Mouse (Mus musculus): ENCODE measurements around the gene 2210011C24Rik. TPM values are rescaled to one million over a fixed set of nuclear protein-coding genes. Genes with fewer than 3 reads are reported as not detected.
"Not testable (repeated sequence)": the region's sequence is repeated elsewhere in the genome, so short reads cannot be mapped to it uniquely, and the experiment has no call there.

Gene 2210011C24Rik
- total RNA-seq, 2 experiments from 2014 or later = 0.62 to 1.4 TPM

DNA sequence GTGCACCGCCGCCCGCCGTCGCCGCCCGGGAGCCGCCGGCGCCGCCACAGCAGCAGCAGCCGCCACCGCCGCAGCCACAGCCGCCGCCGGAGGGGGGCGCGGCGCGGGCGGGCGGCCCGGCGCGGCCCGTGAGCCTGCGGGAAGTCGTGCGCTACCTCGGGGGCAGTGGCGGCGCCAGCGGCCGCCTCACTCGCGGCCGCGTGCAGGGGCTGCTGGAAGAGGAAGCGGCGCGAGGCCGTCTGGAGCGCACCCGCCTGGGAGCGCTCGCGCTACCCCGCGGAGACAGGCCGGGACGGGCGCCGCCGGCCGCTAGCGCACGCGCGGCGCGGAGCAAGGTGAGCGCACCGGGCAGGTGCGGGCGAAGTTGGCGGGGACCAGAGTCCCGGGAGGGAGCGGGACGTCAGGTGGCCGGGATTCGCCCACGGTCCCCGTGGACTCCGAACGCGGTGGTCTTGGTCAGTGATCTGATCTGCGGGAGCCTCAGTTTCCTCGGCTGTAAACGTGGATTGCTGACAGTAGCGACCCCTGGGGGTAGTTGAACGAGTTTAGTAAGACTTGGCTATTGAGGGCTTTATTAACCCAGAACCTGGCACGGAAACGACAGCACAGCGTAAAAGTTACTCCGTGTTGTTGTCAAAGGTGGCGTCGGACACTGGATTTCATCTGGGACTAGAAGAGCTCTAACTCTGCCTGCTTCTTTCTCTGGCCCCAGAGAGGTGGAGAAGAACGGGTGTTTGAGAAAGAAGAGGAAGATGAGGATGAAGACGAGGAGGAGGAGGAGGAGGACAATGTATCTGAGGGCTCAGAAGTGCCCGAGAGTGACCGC is 13.5 kb downstream of the 2210011C24Rik start:
- intact Hi-C loops (cut with DNase I) = loop anchor here (5.0 kb wide), 1 partner anchor 41 kb away; the partner anchor contains the start of genes Asf1b and Gm10644

DNA sequence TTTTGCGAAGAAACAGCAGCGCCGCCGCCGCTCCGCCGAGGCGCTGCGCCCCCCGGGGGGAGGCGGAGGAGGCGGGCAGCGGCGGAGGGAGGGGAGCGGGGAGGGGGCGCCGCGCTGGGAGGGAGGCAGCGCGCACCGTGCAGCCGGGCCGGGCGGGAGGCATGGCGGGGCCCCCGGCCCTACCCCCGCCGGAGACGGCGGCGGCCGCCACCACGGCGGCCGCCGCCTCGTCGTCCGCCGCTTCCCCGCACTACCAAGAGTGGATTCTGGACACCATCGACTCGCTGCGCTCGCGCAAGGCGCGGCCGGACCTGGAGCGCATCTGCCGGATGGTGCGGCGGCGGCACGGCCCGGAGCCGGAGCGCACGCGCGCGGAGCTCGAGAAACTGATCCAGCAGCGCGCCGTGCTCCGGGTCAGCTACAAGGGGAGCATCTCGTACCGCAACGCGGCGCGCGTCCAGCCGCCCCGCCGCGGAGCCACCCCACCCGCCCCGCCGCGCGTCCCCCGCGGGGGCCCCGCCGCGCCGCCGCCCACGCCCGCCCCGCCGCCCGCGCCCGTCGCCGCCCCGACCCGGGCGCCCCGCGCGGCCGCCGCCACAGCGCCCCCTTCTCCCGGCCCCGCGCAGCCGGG is 14.3 kb downstream of the 2210011C24Rik start, which contains the start of gene Samd1:
Gene Samd1 (plus strand): TSS at position 162 of the 631 bp plus-strand sequence.
- intact Hi-C loops (cut with DNase I) = loop anchor here (2.0 to 5.0 kb wide), 2 partner anchors 25 to 40 kb away; partner anchors contain the start of genes Asf1b, Gm10644 and Prkaca
- DNase-seq = peak; percentile 56 to 66

More for the DNA sequence above, 13.5 kb downstream of the 2210011C24Rik start:
- DNase-seq = peak; percentile 57 to 68

DNA sequence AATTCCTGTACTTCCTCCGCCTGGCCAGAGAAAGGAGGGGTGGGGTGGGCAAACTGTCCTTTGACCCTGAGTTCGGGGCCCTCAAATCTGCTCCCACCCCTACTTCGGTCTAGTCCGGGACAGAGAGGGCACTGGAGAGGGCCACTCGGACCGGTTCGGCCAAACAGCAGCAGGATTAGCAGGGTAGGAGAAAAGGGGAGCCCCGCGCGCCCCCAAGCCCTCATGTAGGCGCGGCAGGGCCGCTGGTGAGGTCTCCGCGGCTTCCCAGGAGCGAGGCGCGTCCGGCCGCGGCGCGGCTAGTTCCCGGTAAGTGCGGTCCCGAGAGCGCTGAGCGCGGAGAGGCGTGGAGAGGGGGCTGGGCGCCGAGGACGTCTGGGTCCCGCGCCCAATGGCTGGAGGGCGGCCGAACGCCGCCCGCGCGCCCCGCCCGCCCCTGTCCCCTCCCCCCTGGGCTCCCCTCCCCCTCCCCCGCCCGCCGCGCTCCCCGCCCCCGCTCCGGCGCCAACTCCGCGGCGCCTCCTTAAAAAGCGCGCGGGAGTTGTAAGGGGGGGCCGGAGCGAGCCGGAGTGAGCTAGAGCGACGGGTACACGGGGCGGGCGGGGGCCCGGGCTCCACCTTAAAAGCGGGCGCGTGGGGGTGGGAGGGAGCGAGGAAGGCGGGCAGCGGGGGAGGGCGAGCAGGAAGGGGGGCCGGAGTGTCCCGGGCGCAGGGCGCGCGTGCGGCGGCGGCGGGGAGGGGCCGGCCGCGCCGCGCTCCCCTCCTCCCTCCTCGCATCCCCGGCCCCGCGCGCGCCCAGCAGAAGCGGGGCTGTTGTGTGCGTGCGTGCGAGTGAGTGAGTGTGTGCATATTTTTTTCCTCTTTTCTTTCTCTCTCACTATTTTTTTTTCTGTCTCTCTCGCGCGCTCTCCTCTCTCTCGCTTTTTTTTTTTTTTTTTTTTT is 15.1 kb downstream of the 2210011C24Rik start:
- intact Hi-C loops (cut with DNase I) = loop anchor here (2.0 to 5.0 kb wide), 2 partner anchors 24 to 40 kb away; partner anchors contain the start of genes Asf1b, Gm10644 and Prkaca
- DNase-seq = peak; percentile 89 to 93

DNA sequence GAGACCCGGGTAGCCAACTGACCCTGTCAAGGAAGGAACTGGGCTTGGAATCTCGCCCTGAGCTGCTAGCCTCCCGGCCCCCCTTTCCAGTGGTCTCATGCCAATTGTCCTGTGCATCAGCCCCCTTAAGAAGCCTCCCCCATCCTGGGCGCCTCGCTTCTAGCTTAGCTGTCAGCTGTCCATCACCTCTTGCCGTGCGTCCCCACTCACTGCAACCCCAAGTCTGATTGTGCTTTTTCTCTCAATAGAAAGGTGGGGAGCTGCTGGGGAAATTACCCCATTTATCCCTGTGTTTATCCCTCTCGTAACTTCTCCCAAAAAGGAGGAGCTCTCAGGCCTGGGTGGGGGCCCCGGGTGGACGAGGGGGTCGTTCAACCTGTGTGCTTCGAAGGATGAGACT is 16.0 kb downstream of the 2210011C24Rik start:
- peak in 1 of 2 experiments; percentile 34 for DNase-seq
- intact Hi-C loops (cut with DNase I) = loop anchor here (2.0 to 5.0 kb wide), 2 partner anchors 23 to 39 kb away; partner anchors contain the start of genes Asf1b, Gm10644 and Prkaca

DNA sequence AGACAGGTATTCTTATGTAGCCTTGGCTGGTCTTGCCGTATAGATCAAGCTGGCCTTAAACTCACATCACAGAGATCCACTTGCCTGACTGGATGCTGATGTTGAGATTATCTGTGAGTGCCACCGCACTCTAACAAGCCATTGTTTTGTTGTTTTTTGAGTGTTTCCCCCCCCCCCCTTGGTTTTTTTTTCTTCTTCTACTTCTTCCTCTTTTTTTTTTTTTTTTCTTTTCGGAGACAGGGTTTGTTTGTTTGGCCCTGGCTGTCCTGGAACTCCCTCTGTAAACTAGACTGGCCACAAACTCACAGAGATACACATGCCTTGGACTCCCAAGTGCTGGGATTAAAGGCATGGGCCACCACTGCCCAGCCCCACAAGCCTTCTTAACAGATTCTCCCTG is 17.9 kb downstream of the 2210011C24Rik start:
- no peak for DNase-seq
- intact Hi-C loops (cut with DNase I) = no loop called here

DNA sequence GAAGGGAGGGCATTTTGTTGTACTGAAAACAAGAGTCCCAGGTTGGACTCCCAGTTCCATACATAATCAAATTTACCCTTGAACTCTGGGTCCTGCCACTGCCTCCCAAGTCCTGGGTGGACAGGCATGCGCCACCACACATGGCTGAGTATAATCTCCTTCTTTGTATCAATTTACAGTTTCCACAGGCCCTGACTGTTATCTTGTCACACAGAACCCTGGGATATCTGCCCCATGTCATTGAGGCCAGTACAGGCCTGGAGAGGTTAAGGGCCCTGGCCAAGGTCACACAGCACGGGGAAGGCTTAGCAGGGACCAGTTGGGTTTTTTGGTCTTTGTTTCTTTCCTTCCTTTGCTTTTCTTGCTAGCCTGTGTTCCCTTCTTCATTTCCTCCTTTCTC is 19.5 kb downstream of the 2210011C24Rik start:
- intact Hi-C loops (cut with DNase I) = no loop called here
- DNase-seq = no peak

DNA sequence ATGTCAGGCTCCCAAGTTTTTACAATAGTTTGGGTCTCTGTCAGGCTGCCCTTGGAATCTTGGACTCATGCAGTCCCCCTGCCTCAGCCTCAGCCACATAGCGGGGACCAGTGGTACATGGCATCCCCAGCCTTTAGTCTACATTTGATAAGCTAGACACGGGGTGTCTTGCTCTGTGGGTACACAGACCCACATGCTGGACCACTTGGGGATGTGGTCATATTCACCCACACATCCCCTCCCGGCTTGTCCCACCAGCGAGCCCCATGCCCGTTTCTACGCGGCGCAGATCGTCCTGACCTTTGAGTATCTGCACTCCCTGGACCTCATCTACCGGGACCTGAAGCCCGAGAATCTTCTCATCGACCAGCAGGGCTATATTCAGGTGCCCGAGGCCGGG is 21.8 kb downstream of the 2210011C24Rik start:
- DNase-seq = no peak
- intact Hi-C loops (cut with DNase I) = no loop called here

DNA sequence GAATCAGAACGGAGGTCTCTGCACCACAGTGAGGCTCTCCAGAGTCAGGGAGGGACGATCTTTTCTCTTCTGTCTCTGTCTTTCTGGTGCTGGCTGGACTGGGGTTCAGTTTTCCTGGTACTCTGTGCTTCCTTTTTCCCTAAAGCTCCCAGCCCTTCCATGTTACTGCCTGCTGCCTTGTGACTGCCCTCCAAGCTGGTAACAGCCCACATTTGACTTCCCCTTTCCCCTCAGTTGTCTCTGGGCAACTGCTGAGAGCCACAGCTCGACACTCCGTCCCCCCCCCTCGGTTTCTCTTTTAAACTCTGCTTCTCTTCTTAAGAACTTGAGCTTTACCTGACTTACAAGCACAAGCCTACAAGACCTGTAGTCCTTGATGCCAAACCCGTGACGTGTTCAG is 22.7 kb downstream of the 2210011C24Rik start:
- intact Hi-C loops (cut with DNase I) = no loop called here
- DNase-seq = no peak

DNA sequence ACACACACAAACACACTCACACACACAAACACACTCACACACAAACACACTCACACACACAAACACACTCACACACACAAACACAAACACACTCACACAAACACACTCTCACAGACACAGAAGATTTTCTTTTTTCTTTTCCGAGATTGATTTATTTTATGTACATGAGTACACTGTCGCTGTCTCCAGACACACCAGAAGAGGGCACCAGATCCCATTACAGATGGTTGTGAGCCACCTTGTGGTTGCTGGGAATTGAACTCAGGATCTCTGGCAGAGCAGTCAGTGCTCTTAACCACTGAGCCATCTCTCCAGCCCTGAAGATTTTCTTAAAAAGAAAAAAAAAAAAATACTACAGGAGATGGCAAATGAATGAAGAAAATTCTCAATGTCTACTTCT is 28.7 kb downstream of the 2210011C24Rik start:
- DNase-seq; intact Hi-C loops (cut with DNase I): not testable (repeated sequence)

DNA sequence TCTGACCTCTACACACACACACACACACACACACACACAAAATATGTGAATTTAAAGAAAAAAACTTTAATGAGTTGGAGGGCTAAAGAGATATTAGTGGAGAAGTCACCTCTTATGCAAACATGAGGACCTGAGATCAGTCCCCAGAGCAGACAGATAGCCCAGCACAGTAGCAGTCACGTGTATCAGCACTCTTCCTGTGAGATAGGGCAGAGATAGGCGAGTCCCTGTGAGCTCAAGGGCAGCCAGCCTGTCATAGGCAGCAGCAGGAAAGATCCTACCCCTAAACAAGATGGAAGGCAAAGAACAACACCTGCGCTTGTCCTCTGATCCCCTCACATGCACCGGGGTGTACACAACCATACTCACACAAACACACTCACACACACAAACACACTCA is 29.5 kb downstream of the 2210011C24Rik start:
- intact Hi-C loops (cut with DNase I) = no loop called here
- no peak for DNase-seq

DNA sequence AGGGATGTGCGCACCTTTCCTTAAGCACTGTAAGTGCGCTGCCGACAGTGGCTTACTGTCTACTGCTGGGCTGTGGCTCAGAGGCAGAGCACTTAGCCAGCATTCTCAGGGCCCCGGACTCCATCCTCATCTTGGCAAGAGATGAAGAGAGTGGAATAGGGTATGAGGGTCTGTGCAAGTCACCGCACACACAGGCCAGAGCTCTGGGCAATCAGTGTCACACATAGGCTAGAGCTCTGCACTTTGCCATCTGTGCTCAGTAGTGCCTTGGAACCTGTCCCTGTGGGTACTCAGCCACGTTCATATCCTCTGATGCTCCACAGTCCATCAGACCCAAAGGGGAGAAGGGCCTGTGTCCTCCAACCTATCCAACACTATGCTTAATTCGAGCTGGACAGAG is 30.4 kb downstream of the 2210011C24Rik start:
- intact Hi-C loops (cut with DNase I) = no loop called here
- DNase-seq = no peak

DNA sequence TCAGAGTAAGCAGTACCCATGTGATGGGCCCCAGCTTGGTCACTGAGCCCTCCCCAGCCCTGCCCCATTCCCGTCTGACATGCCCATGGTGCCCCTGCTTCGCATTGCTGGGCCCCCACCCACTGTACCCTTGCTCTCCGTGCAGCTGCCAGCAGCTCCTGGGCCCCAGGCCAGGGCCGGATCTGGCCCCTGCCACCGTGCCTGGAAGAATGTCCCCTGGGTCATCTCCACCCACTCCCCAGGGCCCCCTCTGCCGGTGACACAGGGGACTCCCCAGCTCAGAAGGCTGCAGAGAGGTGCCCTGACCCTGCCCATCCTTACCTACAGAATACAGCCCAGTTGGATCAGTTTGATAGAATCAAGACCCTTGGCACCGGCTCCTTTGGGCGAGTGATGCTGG is 31.1 kb downstream of the 2210011C24Rik start:
- peak; percentile 87 to 91 for DNase-seq
- intact Hi-C loops (cut with DNase I) = no loop called here

DNA sequence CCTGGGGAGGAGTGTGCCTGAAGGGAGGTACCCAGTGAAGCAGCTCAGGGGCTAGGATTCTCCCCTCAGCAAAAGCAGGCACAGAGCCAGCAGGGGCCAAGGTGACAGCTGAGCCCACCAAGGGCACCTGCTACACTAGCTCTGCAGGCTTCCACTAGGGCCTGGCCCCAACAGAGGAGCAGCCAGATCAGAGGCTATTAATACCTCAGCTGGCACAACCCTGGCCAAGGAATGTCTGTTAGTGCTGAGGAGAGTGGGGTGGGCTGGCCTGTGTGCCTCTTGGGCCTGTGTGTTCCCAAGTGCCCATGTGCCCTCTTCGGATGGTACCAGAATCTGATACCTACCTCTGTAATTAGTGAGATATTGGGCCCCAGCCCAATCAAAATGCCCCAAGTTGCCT is 31.7 kb downstream of the 2210011C24Rik start:
- intact Hi-C loops (cut with DNase I) = no loop called here
- peak; percentile 84 to 87 for DNase-seq

DNA sequence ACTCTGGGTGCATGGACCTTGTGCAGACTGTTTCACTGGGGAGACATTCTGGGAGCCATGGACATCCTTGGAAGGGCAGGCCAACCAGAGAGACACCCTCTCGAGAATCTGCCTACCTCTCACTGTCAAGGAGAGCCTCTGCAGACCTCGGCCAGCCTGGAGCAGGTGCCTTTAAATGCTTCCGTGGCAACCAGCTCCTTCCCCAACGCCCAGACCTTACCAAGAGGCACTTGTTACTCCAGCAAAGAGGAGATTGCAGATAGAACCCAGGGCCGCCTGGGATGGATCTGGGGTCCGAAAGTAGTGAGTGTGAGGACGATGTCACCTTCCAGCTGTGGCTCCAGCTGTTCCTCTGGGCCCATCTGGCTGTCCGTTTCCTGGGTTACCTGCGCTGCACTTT is 33.8 kb downstream of the 2210011C24Rik start:
- intact Hi-C loops (cut with DNase I) = no loop called here
- no peak for DNase-seq

DNA sequence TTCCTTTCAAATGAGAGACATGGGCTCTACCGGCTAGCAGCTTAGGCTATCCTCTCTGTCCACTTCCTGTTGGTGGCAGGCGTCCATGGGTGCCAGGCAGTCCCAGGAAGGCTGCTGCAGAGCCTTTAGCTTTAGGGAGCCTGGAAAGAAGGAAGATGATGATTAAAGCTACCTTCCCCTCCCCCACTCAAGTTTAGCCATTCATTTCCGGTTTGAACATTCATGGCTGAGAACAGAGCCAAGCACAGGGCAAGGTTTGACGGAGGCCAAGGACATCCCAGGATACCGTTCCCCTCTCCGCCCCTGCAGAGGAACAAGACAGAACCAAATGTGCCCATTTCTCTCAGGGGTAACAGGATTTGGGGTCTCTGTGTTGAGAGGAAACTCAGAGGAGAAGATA is 34.3 kb downstream of the 2210011C24Rik start:
- intact Hi-C loops (cut with DNase I) = no loop called here
- peak; percentile 60 to 65 for DNase-seq

DNA sequence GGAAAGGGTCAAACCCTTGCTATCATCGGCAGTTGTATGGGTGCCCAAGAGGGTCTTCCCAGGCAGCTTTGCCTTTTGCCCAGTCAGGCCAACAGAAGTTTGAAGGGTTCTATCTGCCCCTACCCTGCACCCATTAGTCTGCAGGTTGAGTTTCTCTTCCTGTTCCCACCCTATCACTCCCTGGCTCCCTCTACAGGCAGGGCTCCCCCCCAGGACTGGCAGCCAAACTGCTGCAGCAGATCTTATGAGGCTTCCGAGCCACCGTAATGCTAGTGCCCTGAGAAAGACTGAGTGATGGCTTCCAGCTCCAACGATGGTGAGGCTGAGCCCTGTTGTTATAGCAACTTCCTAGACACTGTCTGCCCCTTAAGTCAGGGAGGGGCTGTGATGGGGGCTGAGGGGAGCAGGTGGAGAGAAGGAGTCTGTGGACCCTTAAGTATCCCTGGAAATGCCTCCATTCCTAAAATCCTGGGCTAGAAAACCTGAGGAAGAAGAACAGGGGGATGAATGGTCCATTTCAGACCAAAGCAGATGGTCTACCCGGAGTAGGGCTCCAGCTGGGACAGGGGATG is 35.1 kb downstream of the 2210011C24Rik start:
- intact Hi-C loops (cut with DNase I) = no loop called here
- DNase-seq = no peak

DNA sequence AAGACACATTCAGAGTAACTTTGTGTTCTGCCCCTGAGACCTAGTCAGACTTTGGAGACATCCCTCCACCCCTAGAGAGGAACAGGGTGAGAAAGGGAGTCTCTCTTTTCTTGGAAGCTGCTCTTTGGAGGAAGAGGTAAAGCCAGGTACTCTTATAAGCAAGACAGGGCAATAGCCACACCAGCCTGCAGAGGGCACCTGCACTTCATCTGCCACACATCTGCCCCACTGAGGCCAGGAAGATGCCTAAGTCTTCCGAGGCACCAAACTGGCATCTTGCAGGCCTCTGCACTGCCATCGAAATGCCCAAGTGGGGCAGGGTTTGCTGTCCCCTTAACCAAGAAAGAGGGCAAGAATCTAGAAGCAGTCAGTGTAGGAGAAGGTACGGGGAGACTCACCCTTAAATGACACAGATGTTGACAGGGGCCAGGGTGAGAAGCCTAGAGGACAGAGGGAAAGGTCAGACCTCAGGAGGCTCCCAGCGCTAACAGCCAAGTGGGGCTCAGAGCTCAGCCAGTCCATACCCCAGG is 35.8 kb downstream of the 2210011C24Rik start:
- DNase-seq = peak in 1 of 2 experiments; percentile 41
- intact Hi-C loops (cut with DNase I) = no loop called here

DNA sequence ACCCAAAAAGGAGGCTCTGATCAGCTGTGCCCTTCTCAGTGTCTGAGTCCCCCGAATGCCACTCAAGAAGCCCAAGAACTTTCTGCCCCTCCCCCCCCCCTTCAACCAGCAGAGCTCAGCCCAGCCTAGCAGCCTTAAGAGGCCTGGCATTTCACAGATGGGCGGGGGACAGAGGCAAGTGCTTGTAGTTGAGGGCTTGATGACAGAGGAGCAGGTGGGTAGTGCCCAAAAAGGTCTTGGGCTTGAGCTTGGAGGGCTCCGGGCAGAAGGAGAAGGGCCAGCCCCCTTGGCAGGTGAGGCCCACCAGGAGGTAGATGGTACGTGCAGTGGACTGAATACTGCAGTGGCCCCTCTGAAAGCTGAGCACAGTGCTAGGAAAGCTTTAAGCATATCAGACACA is 37.5 kb downstream of the 2210011C24Rik start:
- DNase-seq = no peak
- intact Hi-C loops (cut with DNase I) = no loop called here

DNA sequence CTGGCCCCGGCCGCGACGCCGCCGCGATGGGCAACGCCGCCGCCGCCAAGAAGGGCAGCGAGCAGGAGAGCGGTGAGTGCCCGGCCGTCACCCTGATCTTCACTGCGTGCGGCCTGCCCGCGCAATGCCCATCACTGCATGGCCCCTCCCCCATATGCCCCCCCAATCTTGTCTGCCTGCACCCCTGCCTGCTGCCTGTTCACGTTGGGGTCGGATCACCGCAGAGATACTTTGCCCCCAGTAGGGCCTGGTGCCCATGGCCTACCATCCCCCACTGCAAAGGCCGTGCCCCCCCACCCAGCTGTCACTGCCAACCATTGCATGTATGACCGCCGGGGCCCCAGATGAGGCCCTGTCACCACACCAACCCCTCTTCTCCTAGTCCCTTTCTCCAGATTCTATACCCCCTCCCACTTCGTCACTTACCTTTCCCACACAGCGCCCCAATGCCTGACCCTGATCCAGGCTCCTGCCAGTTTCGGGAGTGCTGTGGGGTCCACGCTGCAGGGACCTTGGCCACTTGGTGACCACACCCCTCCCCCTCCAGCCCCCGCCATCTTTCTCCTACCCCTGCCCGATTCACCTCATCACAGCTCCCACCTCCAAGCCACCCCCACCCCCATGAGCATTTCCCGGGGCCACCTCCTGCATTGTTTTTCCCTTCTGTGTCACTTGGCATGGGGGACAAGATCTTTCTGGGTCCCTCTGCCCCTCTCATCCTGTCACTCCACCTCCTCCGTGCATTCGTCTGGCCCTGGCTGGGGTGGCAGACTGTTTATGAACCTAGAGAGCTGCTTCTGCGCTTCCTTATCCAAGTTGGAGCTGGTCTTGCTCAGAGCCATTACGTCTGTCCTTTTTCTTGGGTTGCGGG is 38.6 kb downstream of the 2210011C24Rik start:
- DNase-seq = no peak
- intact Hi-C loops (cut with DNase I) = loop anchor here (2.0 kb wide), 1 partner anchor 23 kb away; the partner anchor contains the start of gene Samd1
